Comparison of ENCODE assay signal across 24 mouse cellular contexts in genomic region chr6:8863843-8864620, GRCm38 (mm10).
DNase-seq lines count a peak whose midpoint lies in the region; ATAC-seq and TF ChIP-seq lines count a peak whose summit lies in the region.
"Had no signal": no experiment of that assay in that cellular context is flagged by ENCODE, and none has a peak within 500 bp of the region (broad histone marks: within the 10 kb centered on the region; RNA-seq: fewer than 3 reads in every experiment).

No protein-coding gene starts in this region.

- no peaks in the 10 kb centered on the region for H3K36me3 ChIP-seq in forebrain, embryonic 14.5 days (ENCODE audit: control insufficient read depth, insufficient read depth, low read length)
- no peaks in the 10 kb centered on the region for H3K36me3 ChIP-seq in forebrain, postnatal 0 days (ENCODE audit: insufficient read depth)
- no peaks in the 10 kb centered on the region for H3K36me3 ChIP-seq in liver, adult 2 months (ENCODE audit: control insufficient read depth, insufficient read depth, low read length)
- H3K36me3 ChIP-seq in liver, embryonic 11.5 days (ENCODE audit: control insufficient read depth, insufficient read depth, low read length) = no peaks in the 10 kb centered on the region
- H3K36me3 ChIP-seq in stomach, embryonic 14.5 days (ENCODE audit: control insufficient read depth, insufficient read depth, low read length) = no peaks in the 10 kb centered on the region
- H3K36me3 ChIP-seq in stomach, postnatal 0 days (ENCODE audit: control insufficient read depth, insufficient read depth, low read length) = no peaks in the 10 kb centered on the region
- H3K36me3 ChIP-seq: heart, embryonic 13.5 days; limb, embryonic 12.5 days had no signal

- no peak overlapping the region for H3K4me2 ChIP-seq in forebrain, embryonic 14.5 days (ENCODE audit: low read length)
- no peak overlapping the region for H3K4me2 ChIP-seq in forebrain, postnatal 0 days (ENCODE audit: low read depth)
- H3K4me2 ChIP-seq in liver, embryonic 11.5 days = no peak overlapping the region
- no peak overlapping the region for H3K4me2 ChIP-seq in stomach, embryonic 14.5 days (replicated peaks; ENCODE audit: low read depth, low read length)
- H3K4me2 ChIP-seq in stomach, postnatal 0 days (replicated peaks; ENCODE audit: low read depth) = no peak overlapping the region
- H3K4me2 ChIP-seq: heart, embryonic 13.5 days; hindbrain, embryonic 14.5 days; limb, embryonic 12.5 days had no signal

- H3K27ac ChIP-seq in forebrain, embryonic 14.5 days (ENCODE audit: low read depth, low read length) = no peak overlapping the region
- no peak overlapping the region for H3K27ac ChIP-seq in forebrain, postnatal 0 days (ENCODE audit: low read depth, low read length)
- peak overlapping the region; percentile 71 for H3K27ac ChIP-seq in liver, adult 2 months (replicated peaks; ENCODE audit: insufficient read depth, low read depth, low read length)
- H3K27ac ChIP-seq in liver, embryonic 11.5 days (ENCODE audit: low read depth, low read length) = no peak overlapping the region
- H3K27ac ChIP-seq in stomach, embryonic 14.5 days (ENCODE audit: low read length) = no peak overlapping the region
- H3K27ac ChIP-seq in stomach, postnatal 0 days (replicated peaks) = no peak overlapping the region
- H3K27ac ChIP-seq: heart, embryonic 13.5 days; hindbrain, embryonic 14.5 days; layer of hippocampus, adult 2 months; left cerebral cortex, adult 2 months; limb, embryonic 12.5 days; liver, embryonic 14.5 days had no signal

- H3K4me3 ChIP-seq in forebrain, embryonic 14.5 days (ENCODE audit: low read depth, low read length) = no peak overlapping the region
- no peak overlapping the region for H3K4me3 ChIP-seq in forebrain, postnatal 0 days (ENCODE audit: low read depth, low read length)
- no peak overlapping the region for H3K4me3 ChIP-seq in liver, adult 2 months (ENCODE audit: insufficient read depth, low read depth, low read length)
- H3K4me3 ChIP-seq in liver, embryonic 11.5 days (ENCODE audit: low read depth, low read length) = no peak overlapping the region
- H3K4me3 ChIP-seq in stomach, embryonic 14.5 days (ENCODE audit: low read depth, low read length) = no peak overlapping the region
- no peak overlapping the region for H3K4me3 ChIP-seq in stomach, postnatal 0 days (ENCODE audit: low read depth, low read length)
- H3K4me3 ChIP-seq: heart, embryonic 13.5 days; layer of hippocampus, adult 2 months; left cerebral cortex, adult 2 months; limb, embryonic 12.5 days had no signal

- no peak for TF ChIP-seq EP300 in stomach, postnatal 0 days (optimal IDR thresholded peaks at IDR 0.05)

- ATAC-seq in forebrain, embryonic 14.5 days = peak; percentile 77
- ATAC-seq in forebrain, postnatal 0 days = no peak
- ATAC-seq in liver, embryonic 11.5 days (replicated peaks; ENCODE audit: low FRiP score) = no peak
- ATAC-seq in stomach, embryonic 14.5 days (ENCODE audit: insufficient number of reproducible peaks, insufficient read depth, low FRiP score, low read depth) = peak; percentile 42; the same call in 1 of the 2 replicates
- no peak; the same call in 1 of the 2 replicates for ATAC-seq in stomach, postnatal 0 days (ENCODE audit: low FRiP score, low TSS enrichment)
- ATAC-seq: CD4-positive, CD25-positive, alpha-beta regulatory T cell, adult 4 months; intestine, postnatal 0 days had no signal

- H3K9me3 ChIP-seq in forebrain, embryonic 14.5 days (replicated peaks; ENCODE audit: control insufficient read depth, low read length) = no peaks in the 10 kb centered on the region
- H3K9me3 ChIP-seq in forebrain, postnatal 0 days (ENCODE audit: low read length) = no peaks in the 10 kb centered on the region
- H3K9me3 ChIP-seq in liver, embryonic 11.5 days (ENCODE audit: control insufficient read depth, low read length) = no peaks in the 10 kb centered on the region
- no peaks in the 10 kb centered on the region for H3K9me3 ChIP-seq in stomach, embryonic 14.5 days (ENCODE audit: control insufficient read depth, low read depth, low read length)
- H3K9me3 ChIP-seq in stomach, postnatal 0 days (ENCODE audit: control insufficient read depth, low read length) = no peaks in the 10 kb centered on the region
- H3K9me3 ChIP-seq: heart, embryonic 13.5 days; limb, embryonic 12.5 days had no signal

- no peak overlapping the region for H3K9ac ChIP-seq in forebrain, embryonic 14.5 days (ENCODE audit: low read length)
- no peak overlapping the region for H3K9ac ChIP-seq in forebrain, postnatal 0 days
- H3K9ac ChIP-seq in liver, adult 2 months (ENCODE audit: low read depth, low read length) = no peak overlapping the region
- H3K9ac ChIP-seq in liver, embryonic 11.5 days (ENCODE audit: low read depth, low read length) = no peak overlapping the region
- H3K9ac ChIP-seq in stomach, embryonic 14.5 days (replicated peaks; ENCODE audit: low read depth, low read length) = no peak overlapping the region
- H3K9ac ChIP-seq in stomach, postnatal 0 days (ENCODE audit: low read length) = no peak overlapping the region
- H3K9ac ChIP-seq: heart, embryonic 13.5 days; hindbrain, embryonic 14.5 days; limb, embryonic 12.5 days; liver, embryonic 14.5 days had no signal

- 39% methylated on average over 8 of the region's 8 CpGs for WGBS in forebrain, embryonic 14.5 days
- WGBS in forebrain, postnatal 0 days = 21% methylated on average over 8 of the region's 8 CpGs
- 17% methylated on average over 8 of the region's 8 CpGs for WGBS in liver, adult 2 months
- 70% methylated on average over 8 of the region's 8 CpGs for WGBS in liver, embryonic 11.5 days
- 21% methylated on average over 8 of the region's 8 CpGs for WGBS in stomach, embryonic 14.5 days
- 14% methylated on average over 8 of the region's 8 CpGs for WGBS in stomach, postnatal 0 days

- no peaks in the 10 kb centered on the region for H3K4me1 ChIP-seq in forebrain, embryonic 14.5 days (ENCODE audit: control insufficient read depth, insufficient read depth, low read length)
- no peaks in the 10 kb centered on the region for H3K4me1 ChIP-seq in forebrain, postnatal 0 days (ENCODE audit: insufficient read depth)
- peaks cover 9% of the 10 kb centered on the region for H3K4me1 ChIP-seq in liver, adult 2 months (ENCODE audit: control insufficient read depth, insufficient read depth, low read length)
- H3K4me1 ChIP-seq in liver, embryonic 11.5 days (replicated peaks; ENCODE audit: control insufficient read depth, insufficient read depth, low read length) = no peaks in the 10 kb centered on the region
- no peaks in the 10 kb centered on the region for H3K4me1 ChIP-seq in stomach, embryonic 14.5 days (ENCODE audit: control insufficient read depth, insufficient read depth, low read length)
- H3K4me1 ChIP-seq in stomach, postnatal 0 days (replicated peaks; ENCODE audit: control insufficient read depth, insufficient read depth) = no peaks in the 10 kb centered on the region
- H3K4me1 ChIP-seq: heart, embryonic 13.5 days; limb, embryonic 12.5 days had no signal

- TF ChIP-seq POLR2A in liver, adult 2 months (IDR thresholded peaks at IDR 0.05; ENCODE audit: extremely low read depth, insufficient read depth, low read length) = no peak

- H3K79me2 ChIP-seq in liver, adult 2 months (ENCODE audit: control insufficient read depth, insufficient read depth, low read length) = no peaks in the 10 kb centered on the region

- no peak for TF ChIP-seq CTCF in forebrain, postnatal 0 days (IDR thresholded peaks at IDR 0.05; ENCODE audit: low read depth)
- no peak for TF ChIP-seq CTCF in liver, adult 2 months (IDR thresholded peaks at IDR 0.05; ENCODE audit: low read depth, low read length)
- TF ChIP-seq CTCF in stomach, postnatal 0 days (IDR thresholded peaks at IDR 0.05; ENCODE audit: low read depth) = no peak

- DNase-seq in forebrain, embryonic 14.5 days (ENCODE audit: low spot score) = peak; percentile 66
- no peak for DNase-seq in forebrain, postnatal 0 days
- peak; percentile 93 for DNase-seq in liver, adult 2 months (ENCODE audit: extremely low read depth, low read depth, low spot score)
- no peak for DNase-seq in liver, embryonic 11.5 days (ENCODE audit: low spot score)
- DNase-seq in stomach, postnatal 0 days (ENCODE audit: low spot score) = no peak
- DNase-seq in adrenal gland, postnatal 4 days (ENCODE audit: low spot score in 2 of 2) = no peak
- DNase-seq: adrenal gland, adult 2 months; adrenal gland, postnatal 36 days; cerebellum, adult 8-10 months; cerebellum, postnatal 25 days; gastrocnemius, postnatal 10 days; heart, postnatal 10 days; lung, postnatal 10 days; midbrain, embryonic 14.5 days; thymus, postnatal 14 days had no signal

- H3K27me3 ChIP-seq in forebrain, embryonic 14.5 days (replicated peaks; ENCODE audit: control insufficient read depth, insufficient read depth, low read length) = no peaks in the 10 kb centered on the region
- no peaks in the 10 kb centered on the region for H3K27me3 ChIP-seq in forebrain, postnatal 0 days (ENCODE audit: insufficient read depth, low read length)
- H3K27me3 ChIP-seq in liver, adult 2 months (ENCODE audit: control insufficient read depth, insufficient read depth, low read length) = no peaks in the 10 kb centered on the region
- no peaks in the 10 kb centered on the region for H3K27me3 ChIP-seq in liver, embryonic 11.5 days (replicated peaks; ENCODE audit: control insufficient read depth, insufficient read depth, low read length)
- no peaks in the 10 kb centered on the region for H3K27me3 ChIP-seq in stomach, embryonic 14.5 days (ENCODE audit: control insufficient read depth, insufficient read depth, low read length)
- H3K27me3 ChIP-seq in stomach, postnatal 0 days (ENCODE audit: control insufficient read depth, insufficient read depth, low read length) = no peaks in the 10 kb centered on the region
- H3K27me3 ChIP-seq: heart, embryonic 13.5 days; limb, embryonic 12.5 days had no signal

Comparison
In these comparisons a context has a peak if more than half of its experiments do, and no peak if none do; other contexts are left out.
1. ATAC-seq: peak in forebrain, embryonic 14.5 days (single experiment) and stomach, embryonic 14.5 days (single experiment); none in forebrain, postnatal 0 days (single experiment), liver, embryonic 11.5 days (single experiment) and stomach, postnatal 0 days (single experiment).
2. DNase-seq: peak in forebrain, embryonic 14.5 days (single experiment) and liver, adult 2 months (single experiment); none in forebrain, postnatal 0 days (single experiment), liver, embryonic 11.5 days (single experiment), stomach, postnatal 0 days (single experiment) and adrenal gland, postnatal 4 days (0 of 2).